Mouse (Mus musculus) limb, embryonic 14.5 days (tissue): ENCODE results near the gene Rab11fip4. TPM values are rescaled to one million over a fixed set of nuclear protein-coding genes. Genes with fewer than 3 reads are reported as not detected.

Experiments used
- ATAC-seq: fragments of 200-750 bp; cut with Nextera tagmentation; 2 replicates; pipeline ENCODE4 v1.8.0; 2017; ENCODE audit warnings: low read depth, moderate number of reproducible peaks, moderate TSS enrichment; ENCODE audit not compliant: low FRiP score
- DNase-seq: peaks from one replicate; pipeline ENCODE4 v3.0.0-alpha.2; 2015; ENCODE audit warnings: low spot score
- H3K27ac ChIP-seq: fragments of 300-500 bp; sonication (generic); replicated peaks from 2 replicates; pipeline ENCODE4 v1.5.1; 2014; ENCODE audit warnings: low read depth, mild to moderate bottlenecking, low read length, moderate library complexity, mixed read lengths
- H3K27me3 ChIP-seq: fragments of 300-500 bp; sonication (generic); 2 replicates; pipeline ENCODE4 v1.6.1; 2014; ENCODE audit warnings: low read length, mixed read lengths; ENCODE audit not compliant: control insufficient read depth, insufficient read depth
- H3K36me3 ChIP-seq: fragments of 300-500 bp; sonication (generic); 2 replicates; pipeline ENCODE4 v1.6.1; 2014; ENCODE audit warnings: mild to moderate bottlenecking, low read length, moderate library complexity, mixed read lengths; ENCODE audit not compliant: control insufficient read depth, insufficient read depth
- H3K4me1 ChIP-seq: fragments of 300-500 bp; sonication (generic); 2 replicates; pipeline ENCODE4 v1.6.1; 2014; ENCODE audit warnings: antibody characterized with exemption, low read length, mixed read lengths; ENCODE audit not compliant: control insufficient read depth, insufficient read depth
- H3K4me2 ChIP-seq: fragments of 300-500 bp; sonication (generic); replicated peaks from 2 replicates; pipeline ENCODE4 v1.6.1; 2014; ENCODE audit warnings: low read depth, mild to moderate bottlenecking, low read length, moderate library complexity; ENCODE audit not compliant: severe bottlenecking
- H3K4me3 ChIP-seq: fragments of 300-500 bp; sonication (generic); replicated peaks from 2 replicates; pipeline ENCODE4 v1.5.1; 2014; ENCODE audit warnings: low read length
- H3K9ac ChIP-seq: fragments of 300-500 bp; sonication (generic); 2 replicates; pipeline ENCODE4 v1.6.1; 2014; ENCODE audit warnings: mild to moderate bottlenecking, low read depth, low read length, moderate library complexity; ENCODE audit not compliant: severe bottlenecking
- H3K9me3 ChIP-seq: fragments of 300-500 bp; sonication (generic); 2 replicates; pipeline ENCODE4 v1.6.1; 2016; ENCODE audit warnings: low read length; ENCODE audit not compliant: control insufficient read depth
- POLR2A ChIP-seq: fragments of 200-500 bp; IDR thresholded peaks from 2 replicates; pipeline ENCODE4 v1.8.0; 2012; ENCODE audit warnings: inconsistent platforms, mild to moderate bottlenecking, moderate library complexity, borderline replicate concordance; ENCODE audit not compliant: insufficient read depth, insufficient read length; ENCODE audit errors: extremely low read depth
- WGBS: fragments of 180-500 bp; shearing (Covaris S2); extraction: QIAGEN DNeasy Blood & Tissue Kit; methylation state at CpG from one replicate; pipeline ENCODE4 v1.1.7; 2014; 5-methylcytosine and 5-hydroxymethylcytosine counted together
- polyA plus RNA-seq, 2 experiments: library from polyadenylated mRNA; depleted of rRNA in 1 of 2; stranded (reverse) in 1 of 2; unstranded in 1 of 2; fragments of >200 nt; fragmentation: Nextera tagmentation in 1 of 2; extraction: Ambion mirVana in 1 of 2; gene quantifications; 2 replicates each; pipeline versions ENCODE4 v1.2.1 to v1.2.3; 2012 to 2014

The Rab11fip4 gene
- polyA plus RNA-seq, 2 experiments = 7.4 to 16.4 TPM

DNA sequence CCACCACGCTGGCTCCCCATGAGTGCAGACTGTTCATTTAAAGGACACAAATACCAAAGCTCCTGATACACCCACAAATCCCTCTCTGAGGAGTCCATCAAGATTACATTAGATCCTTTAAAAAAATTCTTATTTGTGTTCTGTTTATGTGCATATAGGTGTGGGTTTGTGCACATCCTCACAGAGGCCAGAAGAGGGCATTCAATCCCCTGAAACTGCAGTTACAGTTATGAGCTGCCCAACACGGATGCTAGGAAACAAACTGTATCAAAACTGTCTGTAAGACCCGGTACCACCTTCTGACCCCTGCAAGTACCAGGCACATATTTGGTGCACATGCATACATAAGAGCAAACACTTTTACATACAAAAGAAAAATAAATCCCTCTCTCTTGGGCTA, 37.7 kb downstream of the Rab11fip4 start:
- Histone ChIP-seq H3K27me3 (no peaks in the 10 kb centered on the region), H3K4me3 (no peak overlapping the region), H3K4me2 (no peak overlapping the region), H3K9ac (no peak overlapping the region), H3K27ac (no peak overlapping the region), H3K9me3 (no peaks in the 10 kb centered on the region), H3K36me3 (no peaks in the 10 kb centered on the region), H3K4me1 (peaks cover 2% of the 10 kb centered on the region; the same call in 1 of the 2 replicates)
- ATAC-seq (no peak), DNase-seq (no peak)
- 76% methylated on average over 3 of the region's 3 CpGs for WGBS
- no peak for TF ChIP-seq POLR2A

GRCm38 (mm10) chr11:79629752-79630374, 38.9 kb downstream of the Rab11fip4 start:
- H3K9me3 ChIP-seq = no peaks in the 10 kb centered on the region
- H3K4me1 ChIP-seq = peaks cover 2% of the 10 kb centered on the region; the same call in 1 of the 2 replicates
- H3K9ac ChIP-seq = no peak overlapping the region
- WGBS = 37% methylated on average over 7 of the region's 7 CpGs
- H3K27me3 ChIP-seq = no peaks in the 10 kb centered on the region
- H3K36me3 ChIP-seq = no peaks in the 10 kb centered on the region
- no peak for TF ChIP-seq POLR2A
- H3K4me2 ChIP-seq = no peak overlapping the region
- DNase-seq (no peak), ATAC-seq (0 out of 2 replicates have a peak, but pooled peaks have one; percentile 19)
- no peak overlapping the region for H3K4me3 ChIP-seq
- H3K27ac ChIP-seq = no peak overlapping the region

GRCm38 (mm10) chr11:79630521-79630920, 39.5 kb downstream of the Rab11fip4 start:
- Histone ChIP-seq H3K27me3 (no peaks in the 10 kb centered on the region), H3K4me1 (peaks cover 2% of the 10 kb centered on the region; the same call in 1 of the 2 replicates), H3K4me2 (no peak overlapping the region), H3K27ac (peak overlapping the region; percentile 33; the same call in 1 of the 2 replicates), H3K9ac (no peak overlapping the region), H3K9me3 (no peaks in the 10 kb centered on the region), H3K36me3 (no peaks in the 10 kb centered on the region), H3K4me3 (no peak overlapping the region)
- ATAC-seq = no peak
- WGBS = 45% methylated on average over 6 of the region's 6 CpGs
- no peak for TF ChIP-seq POLR2A
- DNase-seq = no peak

DNA sequence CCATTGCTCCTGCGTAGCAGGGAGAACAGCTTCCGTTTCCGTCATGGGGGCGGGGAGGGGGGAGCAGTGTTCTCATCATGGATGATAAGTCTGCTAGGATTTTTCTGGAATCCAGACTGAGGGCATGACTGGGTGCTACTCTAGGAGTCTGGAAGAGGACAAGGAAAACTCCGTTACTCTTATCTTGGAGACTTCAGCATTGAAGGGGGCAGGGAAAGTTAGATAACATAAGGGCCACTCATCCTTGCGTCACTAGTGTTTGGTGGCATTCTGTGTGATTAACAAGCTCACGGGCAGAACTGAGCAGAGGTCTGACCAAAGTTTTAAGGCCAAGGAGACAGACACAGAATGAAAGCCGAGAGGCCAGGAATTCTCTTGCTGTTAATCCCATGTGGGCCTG, 42.4 kb downstream of the Rab11fip4 start:
- no peak overlapping the region for H3K9ac ChIP-seq
- no peaks in the 10 kb centered on the region for H3K27me3 ChIP-seq
- no peaks in the 10 kb centered on the region for H3K36me3 ChIP-seq
- peaks cover 2% of the 10 kb centered on the region; the same call in 1 of the 2 replicates for H3K4me1 ChIP-seq
- TF ChIP-seq POLR2A = no peak
- ATAC-seq (no peak), DNase-seq (no peak)
- H3K9me3 ChIP-seq = no peaks in the 10 kb centered on the region
- 76% methylated on average over 8 of the region's 8 CpGs for WGBS
- H3K27ac ChIP-seq = no peak overlapping the region
- H3K4me3 ChIP-seq = no peak overlapping the region
- H3K4me2 ChIP-seq = no peak overlapping the region

DNA sequence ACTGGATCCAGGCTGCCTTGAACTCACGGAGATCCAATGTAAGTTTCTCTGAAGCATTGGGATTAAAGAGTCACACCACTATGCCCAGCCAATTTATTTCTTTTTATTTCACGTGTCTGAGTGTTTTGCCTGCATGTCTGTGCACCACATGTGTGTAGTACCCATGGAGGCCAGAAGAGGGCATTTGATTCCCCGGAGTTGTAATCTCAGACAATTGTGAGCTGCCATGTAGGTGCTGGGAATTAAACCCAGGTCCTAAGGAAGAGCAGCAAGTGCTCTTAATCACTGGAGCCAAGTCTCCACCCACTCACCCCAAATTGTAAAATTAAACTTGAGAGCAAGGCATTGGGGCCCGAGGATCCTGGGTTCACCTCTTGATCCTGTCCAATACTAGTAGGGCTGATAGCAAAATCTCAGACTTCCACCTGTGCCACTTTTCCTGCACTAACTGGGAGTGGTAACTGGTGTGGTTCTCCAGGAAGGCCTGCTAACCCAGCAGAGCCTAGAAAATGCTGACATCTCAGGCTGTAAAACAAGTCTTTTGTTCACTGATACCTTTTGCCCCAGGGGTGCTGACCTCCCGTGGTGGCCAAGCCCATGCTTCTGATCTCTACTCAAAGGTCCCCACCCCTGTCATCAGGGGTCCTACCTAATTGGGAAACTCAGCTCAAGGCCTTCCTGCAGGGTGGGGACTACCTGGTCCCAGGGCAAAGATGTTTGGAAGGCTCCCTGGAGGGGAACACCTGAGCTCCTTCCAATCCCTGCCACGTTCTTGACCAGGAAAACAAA, 44.8 kb downstream of the Rab11fip4 start:
- WGBS = 79% methylated on average over 6 of the region's 6 CpGs
- Histone ChIP-seq H3K27ac (no peak overlapping the region), H3K4me3 (no peak overlapping the region), H3K27me3 (no peaks in the 10 kb centered on the region), H3K4me1 (no peaks in the 10 kb centered on the region), H3K36me3 (no peaks in the 10 kb centered on the region), H3K4me2 (no peak overlapping the region), H3K9ac (no peak overlapping the region), H3K9me3 (no peaks in the 10 kb centered on the region)
- no peak for TF ChIP-seq POLR2A
- ATAC-seq = no peak
- DNase-seq = no peak
